Mouse (Mus musculus): ENCODE data around the gene Cotl1. TPM values are rescaled to one million over a fixed set of nuclear protein-coding genes. Genes with fewer than 3 reads are reported as not detected.

Gene Cotl1
- total RNA-seq, 2 experiments from 2014 or later, result 24.4 to 30.4 TPM

DNA sequence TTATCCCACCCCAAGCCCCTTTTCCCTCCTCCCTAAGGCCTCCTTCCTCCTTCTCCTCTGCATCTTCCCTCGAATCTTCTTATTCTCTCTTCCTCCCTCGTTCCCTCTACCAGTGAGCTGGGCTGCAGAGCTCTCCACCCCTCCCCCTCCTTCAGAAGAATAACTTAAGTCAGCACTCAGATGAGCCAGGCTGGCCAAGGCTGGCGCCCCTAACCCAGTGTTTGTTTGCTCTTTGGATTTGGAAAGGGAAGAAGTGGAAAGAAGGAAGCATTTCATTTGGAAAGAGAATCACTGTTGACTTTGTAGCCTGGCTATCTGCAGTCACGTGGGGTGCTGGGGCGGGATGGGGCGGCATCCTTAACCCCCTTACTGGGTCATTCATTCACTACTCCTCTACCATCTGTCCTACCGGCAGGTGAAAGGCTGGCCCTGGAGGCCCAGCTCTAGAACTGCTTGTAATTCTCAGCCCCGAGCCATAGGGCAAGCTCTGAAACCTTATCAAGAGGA is 614 bp upstream of the Cotl1 start:
- ATAC-seq (replicated peaks; ENCODE audit: low FRiP score, low TSS enrichment, poor library complexity, severe bottlenecking), result no peak

DNA sequence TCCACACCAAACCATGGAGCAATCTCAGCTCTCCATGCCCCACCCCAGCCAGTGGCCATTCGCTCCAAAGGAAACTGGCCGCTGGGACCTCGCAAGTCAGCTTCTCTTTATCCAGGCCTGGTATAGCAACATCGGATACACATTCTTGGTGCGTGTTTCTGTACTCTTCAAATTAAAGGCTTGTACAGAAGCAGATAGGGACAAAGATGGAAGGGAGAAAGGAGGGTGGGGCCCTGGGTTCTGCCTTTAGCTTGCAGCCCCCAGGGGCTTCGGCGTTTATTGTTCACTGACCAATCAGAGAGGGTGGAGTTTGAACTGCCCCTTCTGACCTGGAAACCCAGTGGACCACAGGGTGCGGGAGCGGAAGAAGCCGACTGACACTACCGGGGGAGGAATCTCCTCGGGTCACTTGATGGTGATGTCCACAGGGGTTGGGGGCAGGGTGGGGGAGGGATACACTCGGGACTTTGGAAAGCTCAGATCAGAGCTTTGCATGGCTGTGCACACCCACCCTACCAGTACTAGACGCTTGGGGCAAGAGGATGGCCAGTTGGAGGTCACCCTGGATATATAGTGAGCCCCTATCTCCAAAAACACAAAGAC is 824 bp downstream of the Cotl1 start:
- ATAC-seq (replicated peaks; ENCODE audit: low FRiP score, low TSS enrichment, poor library complexity, severe bottlenecking), result no peak

DNA sequence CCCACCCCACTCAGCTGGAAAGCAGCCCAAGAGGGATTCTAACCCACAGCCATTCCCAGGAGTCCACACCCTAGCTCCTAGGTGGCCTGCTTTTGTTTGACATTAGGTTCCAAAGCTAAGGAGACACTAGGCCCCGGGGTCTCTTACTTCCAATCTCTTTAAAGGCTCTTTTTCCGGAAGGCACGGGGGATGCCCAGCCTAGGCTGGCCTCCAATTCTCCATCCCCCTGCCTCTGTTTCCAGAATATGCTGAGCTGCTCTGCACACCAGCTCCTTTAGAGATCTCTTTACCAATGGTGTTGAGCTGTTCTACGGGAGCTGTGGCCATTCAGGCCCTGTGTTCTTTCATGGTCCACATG is 1.4 kb downstream of the Cotl1 start:
- no peak for ATAC-seq (replicated peaks; ENCODE audit: low FRiP score, low TSS enrichment, poor library complexity, severe bottlenecking)

DNA sequence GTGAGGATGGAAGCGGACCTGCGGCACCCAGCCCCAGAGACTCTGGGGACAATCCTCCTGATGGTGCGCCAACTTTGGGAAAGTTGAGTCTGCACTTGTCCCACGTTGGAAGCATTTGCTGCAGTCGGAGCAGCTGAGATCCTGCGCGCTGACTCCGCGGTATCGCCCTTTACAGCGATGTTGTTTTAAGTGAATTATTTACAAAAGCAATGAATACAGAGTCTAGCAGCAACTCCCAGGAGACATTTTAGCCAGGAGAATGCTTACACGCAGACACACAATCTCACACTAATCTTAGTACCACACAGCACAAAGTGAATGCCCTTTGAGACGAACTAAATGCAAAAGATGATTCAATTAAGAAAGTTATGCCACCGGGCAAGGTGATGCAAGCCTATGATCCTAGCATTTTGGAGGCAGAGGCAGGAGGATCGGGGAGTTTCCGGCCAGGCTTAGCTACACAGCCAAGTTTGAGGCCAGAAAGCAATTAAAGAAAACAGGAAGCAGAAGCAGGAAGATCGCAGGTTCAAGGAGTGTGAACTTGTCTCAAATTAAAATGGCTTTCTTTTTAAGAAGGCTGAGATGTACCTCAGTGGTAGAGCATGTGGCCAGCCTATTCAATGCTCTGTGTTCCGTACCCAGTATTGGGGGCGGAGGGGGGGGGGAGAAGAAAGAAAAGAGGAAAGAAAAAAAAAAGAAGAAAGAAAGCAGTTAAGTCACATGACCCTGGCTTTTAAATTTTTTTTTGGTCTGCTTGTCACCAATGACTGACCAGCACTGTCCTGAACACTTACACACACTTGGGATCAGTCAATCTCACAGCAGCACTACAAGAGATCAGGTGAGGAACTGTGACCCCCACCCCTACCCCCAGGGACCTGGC is 2.0 kb downstream of the Cotl1 start:
- ATAC-seq (replicated peaks; ENCODE audit: low FRiP score, low TSS enrichment, poor library complexity, severe bottlenecking), result no peak

DNA sequence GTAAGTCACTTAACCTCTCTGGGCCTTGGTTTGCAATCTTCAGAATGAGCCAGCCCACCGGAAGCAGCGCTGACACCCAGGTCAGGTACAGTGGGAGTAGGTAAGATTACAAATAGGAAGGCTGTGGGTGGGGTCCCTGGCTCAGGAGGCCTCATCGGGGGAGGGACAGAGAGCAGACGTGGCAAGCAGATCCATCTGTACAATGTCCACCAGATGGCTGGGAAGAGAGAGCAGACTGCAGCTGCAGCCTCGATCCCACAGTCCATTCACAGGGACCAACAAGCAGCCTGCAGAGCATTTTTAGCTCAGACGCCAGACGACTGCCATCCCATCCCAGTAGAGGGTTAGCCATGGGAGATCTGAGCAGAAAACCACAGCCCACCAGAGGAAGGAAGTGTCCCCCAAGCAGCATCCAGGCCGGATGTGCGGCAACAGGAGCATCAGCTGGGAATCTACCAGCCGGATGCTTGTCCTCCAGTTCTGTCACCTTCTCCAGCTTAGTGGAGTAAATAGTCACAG is 2.7 kb downstream of the Cotl1 start:
- ATAC-seq (replicated peaks; ENCODE audit: low FRiP score, low TSS enrichment, poor library complexity, severe bottlenecking), result no peak

DNA sequence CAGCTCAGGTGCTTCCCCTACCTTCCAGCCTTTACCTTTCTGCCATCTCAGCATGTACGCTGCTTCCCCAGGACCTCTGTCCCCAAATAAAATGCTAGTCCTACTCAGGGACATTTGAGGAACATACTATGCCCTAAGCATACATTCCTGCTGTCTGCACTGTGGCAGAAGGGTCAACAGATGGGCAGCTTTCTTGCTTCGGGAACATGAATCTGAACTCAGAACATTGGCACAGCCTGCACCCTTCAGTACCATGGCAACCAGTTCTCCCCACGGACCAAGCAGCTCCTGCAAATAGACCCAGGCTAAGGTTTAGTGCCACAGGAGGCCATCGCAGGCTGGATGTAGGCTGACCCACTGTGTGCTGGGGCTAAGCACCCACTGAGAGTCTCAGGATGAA is 3.5 kb downstream of the Cotl1 start:
- ATAC-seq (replicated peaks; ENCODE audit: low FRiP score, low TSS enrichment, poor library complexity, severe bottlenecking), result no peak

DNA sequence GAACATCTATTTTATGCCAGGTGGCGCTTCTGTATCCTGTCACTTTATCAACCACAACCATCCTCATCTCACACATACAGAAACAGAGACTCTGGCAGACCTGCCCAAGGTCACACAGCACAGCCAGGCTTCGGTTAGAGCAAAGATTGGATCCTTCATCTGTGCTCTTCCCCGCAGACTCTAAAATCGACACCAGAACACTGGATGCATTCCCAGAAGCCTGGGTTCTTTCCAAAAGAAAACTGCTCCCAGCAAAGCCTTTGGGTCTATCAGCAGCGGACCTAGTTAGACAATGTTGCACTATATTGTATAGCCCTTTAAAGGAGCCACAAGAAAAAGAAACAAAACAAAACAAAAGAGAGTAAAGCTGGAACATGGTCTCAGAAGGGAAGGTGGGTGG is 5.1 kb downstream of the Cotl1 start:
- ATAC-seq (replicated peaks; ENCODE audit: low FRiP score, low TSS enrichment, poor library complexity, severe bottlenecking), result no peak

DNA sequence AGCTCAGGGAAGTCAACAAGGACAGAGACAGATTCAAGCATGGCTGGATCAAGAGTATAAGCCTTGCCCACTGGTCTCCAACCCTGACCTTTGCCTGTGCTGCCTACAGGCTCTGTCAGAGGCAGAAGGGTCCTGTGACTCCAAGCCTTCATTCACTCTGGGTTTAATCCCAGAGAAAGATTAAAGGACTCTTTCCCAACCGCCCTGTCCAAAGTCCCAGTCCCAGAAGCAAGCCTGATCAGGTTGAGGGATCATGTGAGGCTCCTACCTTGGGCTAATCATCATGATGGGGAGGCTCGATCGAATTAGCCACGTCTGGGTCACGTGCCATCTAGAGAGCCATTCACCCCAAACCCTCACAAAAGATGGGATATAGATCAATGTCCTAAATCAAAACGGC is 5.7 kb downstream of the Cotl1 start:
- ATAC-seq (replicated peaks; ENCODE audit: low FRiP score, low TSS enrichment, poor library complexity, severe bottlenecking), result no peak

DNA sequence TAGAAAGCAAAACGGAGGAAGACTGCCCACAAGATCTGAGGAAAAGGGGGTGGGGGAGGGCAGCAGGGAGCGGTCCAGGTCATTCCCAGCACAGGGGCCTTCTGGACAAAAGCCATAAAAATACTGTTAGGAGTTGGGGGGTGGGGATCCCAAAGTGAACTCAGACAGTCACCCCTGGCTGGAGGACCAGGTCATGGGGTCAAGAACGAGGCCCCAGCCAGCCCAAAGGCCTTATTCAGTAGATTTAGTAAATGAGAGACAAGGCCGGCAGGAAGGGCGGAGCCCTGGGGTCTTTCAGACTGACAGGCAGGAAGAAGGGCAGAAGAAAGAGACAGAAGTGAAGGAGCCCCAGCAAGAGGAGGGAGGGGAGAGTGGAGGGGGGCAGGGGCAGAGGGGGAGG is 7.4 kb downstream of the Cotl1 start:
- ATAC-seq (replicated peaks; ENCODE audit: low FRiP score, low TSS enrichment, poor library complexity, severe bottlenecking), result no peak

DNA sequence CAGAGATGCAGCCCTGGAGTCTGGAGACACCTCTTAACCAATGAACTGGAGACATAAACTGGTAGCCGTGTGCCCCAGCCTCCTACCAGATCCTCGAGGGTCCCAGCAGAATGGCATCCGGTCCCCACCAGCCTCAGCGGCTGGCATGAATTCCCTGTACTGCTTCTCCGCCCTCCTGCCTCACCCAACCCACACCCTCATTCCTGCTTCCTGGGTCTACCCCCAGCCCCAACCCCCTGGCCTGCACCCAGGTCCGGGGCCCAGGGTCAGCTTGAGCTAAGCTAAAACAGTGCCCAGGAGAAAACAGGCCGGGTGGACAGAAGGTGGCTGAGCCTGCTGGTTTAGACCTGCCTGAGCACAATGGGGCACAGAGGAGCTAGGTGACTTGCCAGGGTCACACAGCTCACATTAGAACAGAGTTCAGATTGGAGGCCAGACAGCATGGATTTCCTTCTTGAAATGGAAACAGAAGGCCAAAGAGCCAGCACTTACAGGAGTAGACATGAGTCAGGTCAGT is 8.2 kb downstream of the Cotl1 start:
- no peak for ATAC-seq (replicated peaks; ENCODE audit: low FRiP score, low TSS enrichment, poor library complexity, severe bottlenecking)

DNA sequence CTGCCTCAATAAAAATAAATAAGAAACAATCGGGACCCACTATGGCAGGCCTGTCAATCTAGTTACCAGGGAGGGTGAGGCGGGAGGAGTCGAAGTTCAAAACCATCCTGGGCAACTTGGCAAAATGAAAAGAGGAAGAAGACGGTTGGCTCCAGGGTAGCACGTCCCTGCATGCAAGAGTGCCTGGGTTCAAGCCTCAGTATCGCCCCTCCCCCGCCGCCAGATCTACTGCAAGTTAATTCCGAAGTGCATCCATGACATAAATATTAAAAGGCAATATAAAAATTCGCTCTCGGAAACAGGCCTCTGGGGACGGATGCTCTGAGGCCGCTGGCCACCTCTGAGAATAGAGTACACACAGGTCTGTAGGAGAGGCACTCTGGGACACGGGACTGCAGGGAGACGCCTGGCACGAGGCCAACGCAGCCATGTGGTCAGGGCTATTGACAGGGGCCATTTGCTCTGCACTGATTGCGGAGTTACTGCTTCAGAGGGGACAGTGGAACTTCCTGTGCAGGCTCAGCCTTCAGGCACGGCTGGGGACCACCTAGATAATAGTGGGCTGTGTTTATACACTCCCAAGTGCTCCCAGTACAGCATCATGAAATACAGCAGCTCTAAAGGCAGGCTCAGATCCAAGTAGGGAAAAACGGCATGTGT is 8.9 kb downstream of the Cotl1 start:
- ATAC-seq (replicated peaks; ENCODE audit: low FRiP score, low TSS enrichment, poor library complexity, severe bottlenecking), result no peak

DNA sequence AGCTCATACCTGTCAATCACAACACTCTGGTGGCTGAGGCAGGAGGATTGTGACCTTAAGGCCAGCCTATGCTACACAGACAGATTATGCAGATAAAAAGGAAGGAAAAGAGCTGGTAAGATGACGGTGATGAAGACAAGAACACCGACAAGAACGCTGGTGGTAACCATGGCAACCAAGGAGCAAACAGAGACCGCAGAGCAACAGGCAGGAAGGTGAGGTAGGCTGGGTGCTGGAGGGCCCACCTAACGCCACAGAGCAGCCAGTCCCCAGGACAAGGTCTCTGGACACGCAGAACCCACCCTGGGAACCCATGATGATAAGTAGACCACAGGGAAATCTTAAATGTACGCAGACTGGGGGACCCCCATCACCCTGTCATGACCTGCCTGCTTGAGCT is 9.8 kb downstream of the Cotl1 start:
- ATAC-seq (replicated peaks; ENCODE audit: low FRiP score, low TSS enrichment, poor library complexity, severe bottlenecking), result no peak

DNA sequence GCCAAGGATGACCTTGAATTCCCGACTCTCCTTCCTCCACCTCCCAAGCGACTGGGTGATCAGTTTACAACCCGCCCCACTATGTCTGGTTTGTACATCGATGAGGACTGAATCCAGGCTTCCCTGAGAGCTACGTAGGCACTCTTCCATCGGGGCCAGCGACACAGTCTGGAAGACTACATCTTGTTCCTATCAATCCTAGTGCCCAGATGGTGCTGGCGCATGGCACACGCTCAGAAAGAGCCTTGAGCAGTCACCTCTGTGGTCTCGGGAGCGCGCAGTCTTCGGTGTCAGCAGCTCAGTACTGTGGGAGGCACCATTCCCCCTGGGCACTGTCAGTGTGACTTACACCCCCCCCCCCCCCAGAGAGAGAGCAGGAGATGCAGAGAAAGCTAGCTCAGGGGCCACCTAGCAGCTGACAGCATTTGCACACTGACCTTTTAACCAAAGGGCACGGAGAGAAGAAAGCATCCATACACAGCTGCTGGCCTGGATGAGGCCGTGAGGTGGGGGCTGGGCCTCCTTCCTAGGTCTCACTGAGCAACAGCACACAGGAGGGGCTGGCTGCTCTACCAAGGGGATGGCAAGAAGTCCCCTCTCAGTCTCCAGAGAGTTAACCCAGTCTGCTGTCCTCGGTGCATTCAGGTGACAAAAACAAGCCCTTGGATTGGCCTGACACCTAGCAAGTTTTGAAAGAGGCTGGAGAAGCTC is 10.3 kb downstream of the Cotl1 start:
- ATAC-seq (replicated peaks; ENCODE audit: low FRiP score, low TSS enrichment, poor library complexity, severe bottlenecking), result no peak

DNA sequence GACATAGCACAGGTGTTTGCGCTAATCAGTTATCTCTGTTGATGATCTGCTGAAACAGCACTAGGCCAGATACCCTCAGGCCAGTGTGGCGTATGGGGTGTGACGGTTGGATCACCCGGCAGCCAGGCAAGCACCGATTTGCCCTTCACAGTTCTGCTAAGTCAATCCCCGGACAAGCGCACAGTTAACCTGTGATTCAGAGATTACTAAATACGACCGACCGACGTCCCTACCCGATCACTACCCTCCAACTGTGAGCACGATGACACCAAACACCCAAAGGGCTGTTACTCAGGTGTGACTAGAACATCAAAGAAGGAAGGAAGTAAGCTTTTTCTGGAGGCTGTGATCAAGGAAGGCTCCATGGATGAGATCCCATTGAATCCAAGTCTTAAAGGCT is 10.9 kb downstream of the Cotl1 start:
- ATAC-seq (replicated peaks; ENCODE audit: low FRiP score, low TSS enrichment, poor library complexity, severe bottlenecking), result no peak

DNA sequence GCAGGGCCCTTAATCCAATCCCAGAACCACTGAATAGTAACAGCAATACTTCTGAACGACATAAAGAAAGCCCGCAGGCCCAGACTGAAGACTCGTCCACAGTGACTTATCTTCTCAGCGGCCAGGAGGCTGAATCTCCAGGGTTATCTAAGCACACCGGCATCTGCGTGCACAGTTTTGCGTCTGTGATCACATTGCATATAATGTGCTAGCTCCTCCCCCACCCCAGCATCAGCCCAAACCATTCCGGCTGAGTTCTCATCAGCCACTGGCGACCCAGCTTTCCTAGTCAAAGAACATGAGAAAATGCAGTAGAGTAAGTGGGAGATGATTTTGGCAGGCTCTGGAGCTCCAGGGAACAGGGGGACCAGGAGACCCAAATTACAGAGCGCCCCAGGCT is 11.3 kb downstream of the Cotl1 start:
- peak; percentile 83 for ATAC-seq (replicated peaks; ENCODE audit: low FRiP score, low TSS enrichment, poor library complexity, severe bottlenecking)

DNA sequence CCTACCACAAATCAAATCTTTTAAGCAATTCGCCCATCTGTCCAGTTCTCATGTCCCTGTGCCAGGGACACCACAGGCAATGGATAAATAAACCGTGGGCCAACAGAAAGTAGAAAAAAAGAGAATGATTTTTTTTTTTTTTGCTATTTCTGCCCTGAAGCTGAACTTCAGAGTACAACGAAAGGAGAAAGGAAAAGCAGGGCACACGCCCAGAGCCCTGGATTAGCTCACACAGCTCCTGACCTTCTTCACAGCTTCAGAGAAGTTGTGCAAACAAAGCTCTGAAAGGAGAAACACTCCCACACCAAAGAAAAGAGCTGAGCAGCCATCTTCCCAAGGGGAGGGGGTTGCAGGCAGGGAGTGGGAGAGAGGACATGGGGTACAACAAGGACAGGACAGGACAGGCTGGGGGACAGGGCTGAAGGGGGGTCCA is 12.6 kb downstream of the Cotl1 start:
- no peak for ATAC-seq (replicated peaks; ENCODE audit: low FRiP score, low TSS enrichment, poor library complexity, severe bottlenecking)

DNA sequence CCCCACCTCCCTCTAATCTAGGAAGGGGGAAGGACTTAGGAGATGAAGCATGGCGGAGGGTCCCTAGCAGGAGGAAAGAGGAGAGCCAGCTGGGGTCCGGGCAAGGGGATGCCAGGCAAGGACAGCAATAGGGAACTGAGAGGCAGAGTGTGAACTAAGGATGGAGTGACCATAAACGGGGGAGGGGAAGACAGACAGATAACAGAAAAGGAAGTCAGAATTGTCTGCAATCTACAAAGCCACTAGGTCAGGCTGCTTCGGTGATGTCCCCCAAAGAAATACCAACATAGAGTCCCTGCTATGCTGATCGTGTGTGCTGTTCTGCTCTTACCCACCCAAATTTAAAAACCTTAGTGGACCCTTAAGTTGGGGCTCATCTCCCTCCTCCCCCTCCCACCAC is 13.4 kb downstream of the Cotl1 start:
- no peak for ATAC-seq (replicated peaks; ENCODE audit: low FRiP score, low TSS enrichment, poor library complexity, severe bottlenecking)

DNA sequence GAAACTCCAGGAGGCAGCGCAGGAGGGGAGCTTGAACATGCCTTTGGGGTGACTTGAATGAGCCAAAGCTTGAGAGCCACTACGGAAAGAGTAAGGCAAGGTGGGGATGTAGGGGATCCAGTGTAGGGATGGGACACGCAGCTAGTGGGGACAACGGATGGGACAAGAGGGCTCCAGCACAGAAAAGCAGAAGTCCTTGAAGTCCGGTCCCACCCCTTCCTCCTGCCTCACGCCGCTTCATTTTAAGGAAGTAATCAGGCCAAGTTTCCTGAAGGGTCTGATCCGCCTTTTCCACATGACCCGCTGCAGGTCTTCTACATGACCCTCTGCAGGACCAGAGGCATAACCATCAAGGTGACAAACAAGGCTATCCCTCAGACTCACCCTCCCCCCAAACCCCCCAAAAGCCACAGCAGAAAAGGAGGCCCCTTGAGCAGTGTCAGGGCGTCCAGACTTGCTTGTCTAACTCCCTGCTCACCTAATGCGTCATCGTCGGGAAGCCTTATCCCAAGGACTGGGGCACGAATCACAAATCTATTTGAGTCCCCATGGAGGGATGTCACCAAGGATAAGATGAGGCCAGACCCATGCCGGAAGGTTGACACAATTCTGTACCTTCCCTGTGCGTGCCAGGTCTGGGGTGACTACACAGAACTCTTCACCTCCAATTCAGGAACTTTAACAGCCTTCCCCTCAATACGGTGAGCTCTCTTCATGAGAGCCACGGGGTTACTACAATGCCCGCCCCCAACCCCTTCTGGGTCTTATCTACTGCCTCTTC is 14.2 kb downstream of the Cotl1 start:
- no peak for ATAC-seq (replicated peaks; ENCODE audit: low FRiP score, low TSS enrichment, poor library complexity, severe bottlenecking)

DNA sequence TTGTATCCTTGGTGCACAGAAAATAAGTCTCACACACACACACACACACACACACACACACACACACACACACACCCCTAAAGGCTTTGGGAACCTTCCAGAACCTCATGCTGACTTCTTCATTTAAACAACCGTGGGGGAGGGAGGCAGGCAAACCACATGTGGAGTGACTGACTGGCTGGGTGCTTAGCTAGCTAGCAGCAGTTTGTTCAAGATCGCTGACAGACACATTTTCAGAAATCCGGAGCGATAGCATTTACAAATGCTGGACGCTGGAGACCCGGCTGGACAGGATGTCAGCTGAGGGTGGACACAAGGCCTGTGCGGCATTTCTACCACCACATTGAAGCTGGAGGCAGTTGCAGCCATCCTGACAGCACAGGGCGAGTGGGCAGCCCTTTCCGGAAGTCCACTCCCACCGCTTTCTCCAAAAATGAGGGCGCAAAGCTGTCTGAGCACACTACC is 15.5 kb downstream of the Cotl1 start:
- no peak for ATAC-seq (replicated peaks; ENCODE audit: low FRiP score, low TSS enrichment, poor library complexity, severe bottlenecking)

All from megakaryocyte-erythroid progenitor cell, adult 5-6 weeks (primary cell).